Mouse (Mus musculus): ENCODE results near the gene Ncaph. TPM values are rescaled to one million over a fixed set of nuclear protein-coding genes. Genes with fewer than 3 reads are reported as not detected.
"Not testable (repeated sequence)": the region's sequence is repeated elsewhere in the genome, so short reads cannot be mapped to it uniquely, and the experiment has no call there.

Gene Ncaph
- polyA plus RNA-seq, 1 experiment from 2014 or later: 103 TPM

DNA sequence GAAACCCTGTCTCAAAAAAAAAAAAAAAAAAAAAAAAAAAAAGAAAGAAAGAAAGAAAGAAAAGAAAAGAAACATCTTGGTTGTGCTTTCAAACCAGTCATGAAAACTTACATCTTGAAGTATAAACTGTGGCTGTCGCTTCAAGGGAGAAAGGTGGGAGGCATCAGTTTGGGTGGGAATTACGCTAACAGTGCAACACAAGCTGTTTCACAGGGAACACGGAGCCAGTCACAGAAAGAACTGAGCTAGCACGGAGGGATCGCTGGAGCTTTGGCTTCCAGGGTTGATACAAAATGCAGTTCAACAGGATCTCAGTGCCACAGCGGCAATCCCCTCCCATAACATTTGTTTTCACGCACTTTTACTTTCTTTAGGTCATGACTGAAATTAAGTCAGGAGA is 6.3 kb upstream of the Ncaph start:
- Histone ChIP-seq H3K4me1 (ENCODE audit: control insufficient read depth, insufficient read depth, low read length) (peaks cover 9% of the 10 kb centered on the region; the same call in 1 of the 2 replicates), H3K9me3 (ENCODE audit: control insufficient read depth, low read length) (no peaks in the 10 kb centered on the region), H3K9ac (ENCODE audit: low read depth, low read length) (no peak overlapping the region), H3K4me2 (replicated peaks; ENCODE audit: low read depth, low read length) (no peak overlapping the region), H3K4me3 (ENCODE audit: low read length) (no peak overlapping the region), H3K27me3 (ENCODE audit: control insufficient read depth, insufficient read depth, low read length) (no peaks in the 10 kb centered on the region), H3K27ac (ENCODE audit: low read depth, low read length) (no peak overlapping the region), H3K36me3 (ENCODE audit: control insufficient read depth, insufficient read depth, low read length) (peaks cover 14% of the 10 kb centered on the region; the same call in 1 of the 2 replicates)
- 91% methylated on average over 7 of the region's 7 CpGs for WGBS
- no peak for ATAC-seq (ENCODE audit: low FRiP score, low TSS enrichment)

DNA sequence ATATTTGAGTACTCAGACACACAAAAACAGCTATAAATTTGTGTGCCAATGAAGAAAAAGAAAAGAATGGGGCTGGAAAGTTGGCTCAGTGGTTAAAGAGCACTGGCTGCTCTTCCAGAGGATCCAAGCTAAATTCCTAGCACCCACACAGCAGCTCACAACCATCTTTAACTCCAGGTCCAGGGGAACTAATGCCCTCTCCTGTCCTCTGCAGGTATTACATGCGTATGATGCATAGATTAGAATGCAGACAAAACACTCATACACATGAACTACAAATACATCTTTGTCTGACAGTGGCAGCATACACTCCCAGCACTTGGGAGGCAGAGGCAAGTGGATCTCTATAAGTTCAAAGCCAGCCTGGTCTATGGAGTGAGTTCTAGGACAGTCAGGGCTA is 5.9 kb upstream of the Ncaph start:
- no peak overlapping the region for H3K4me3 ChIP-seq (ENCODE audit: low read length)
- peaks cover 9% of the 10 kb centered on the region; the same call in 1 of the 2 replicates for H3K4me1 ChIP-seq (ENCODE audit: control insufficient read depth, insufficient read depth, low read length)
- no peak for ATAC-seq (ENCODE audit: low FRiP score, low TSS enrichment)
- 96% methylated on average over 1 of the region's 1 CpGs for WGBS
- no peak overlapping the region for H3K27ac ChIP-seq (ENCODE audit: low read depth, low read length)
- peaks cover 14% of the 10 kb centered on the region; the same call in 1 of the 2 replicates for H3K36me3 ChIP-seq (ENCODE audit: control insufficient read depth, insufficient read depth, low read length)
- H3K27me3 ChIP-seq (ENCODE audit: control insufficient read depth, insufficient read depth, low read length): no peaks in the 10 kb centered on the region
- no peaks in the 10 kb centered on the region for H3K9me3 ChIP-seq (ENCODE audit: control insufficient read depth, low read length)
- H3K4me2 ChIP-seq (replicated peaks; ENCODE audit: low read depth, low read length): no peak overlapping the region
- H3K9ac ChIP-seq (ENCODE audit: low read depth, low read length): no peak overlapping the region

DNA sequence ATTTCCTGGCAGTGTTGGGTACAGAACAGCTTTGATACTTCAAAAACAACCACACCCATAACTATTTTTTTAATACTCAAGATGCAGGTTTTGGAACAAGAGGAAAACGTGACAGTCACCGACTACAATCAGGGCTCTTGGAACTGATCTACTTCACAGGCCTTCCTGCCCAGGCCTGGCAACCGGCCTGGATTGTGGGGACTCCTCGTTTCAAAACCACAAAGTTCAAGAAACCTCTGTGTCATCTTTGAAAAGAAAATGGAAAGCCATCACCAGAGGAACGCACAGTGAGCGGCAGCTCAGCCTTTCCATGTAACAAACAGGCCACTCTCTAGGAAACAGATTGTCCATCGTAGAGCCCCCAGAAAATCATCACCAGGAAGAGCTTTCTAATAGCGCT is 5.3 kb upstream of the Ncaph start:
- no peak overlapping the region for H3K4me3 ChIP-seq (ENCODE audit: low read length)
- no peaks in the 10 kb centered on the region for H3K27me3 ChIP-seq (ENCODE audit: control insufficient read depth, insufficient read depth, low read length)
- no peak overlapping the region for H3K9ac ChIP-seq (ENCODE audit: low read depth, low read length)
- no peak overlapping the region for H3K27ac ChIP-seq (ENCODE audit: low read depth, low read length)
- peaks cover 14% of the 10 kb centered on the region; the same call in 1 of the 2 replicates for H3K36me3 ChIP-seq (ENCODE audit: control insufficient read depth, insufficient read depth, low read length)
- no peak overlapping the region for H3K4me2 ChIP-seq (replicated peaks; ENCODE audit: low read depth, low read length)
- WGBS: 95% methylated on average over 8 of the region's 8 CpGs
- peaks cover 9% of the 10 kb centered on the region; the same call in 1 of the 2 replicates for H3K4me1 ChIP-seq (ENCODE audit: control insufficient read depth, insufficient read depth, low read length)
- no peaks in the 10 kb centered on the region for H3K9me3 ChIP-seq (ENCODE audit: control insufficient read depth, low read length)
- ATAC-seq (ENCODE audit: low FRiP score, low TSS enrichment): no peak

DNA sequence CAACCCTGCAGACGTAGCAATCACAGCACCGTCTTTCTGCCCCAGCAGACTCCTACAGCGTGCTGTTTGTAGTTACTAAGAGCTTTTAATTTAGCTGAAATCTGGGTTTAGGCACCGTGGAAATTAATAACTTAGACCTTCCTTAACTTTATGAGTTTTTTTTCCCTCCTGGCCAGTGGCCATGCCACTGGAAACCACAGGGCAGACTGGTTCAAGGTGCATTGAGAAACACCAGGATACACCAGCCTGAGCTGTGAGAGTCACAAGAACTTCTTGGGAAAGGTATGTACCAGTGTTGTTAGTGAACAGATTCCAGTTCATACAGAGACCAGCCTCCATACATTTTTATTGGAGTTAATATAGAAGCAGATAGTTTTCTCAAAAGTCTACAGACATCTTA is 4.7 kb upstream of the Ncaph start:
- ATAC-seq (ENCODE audit: low FRiP score, low TSS enrichment): no peak
- Histone ChIP-seq H3K4me2 (replicated peaks; ENCODE audit: low read depth, low read length) (no peak overlapping the region), H3K4me1 (ENCODE audit: control insufficient read depth, insufficient read depth, low read length) (peaks cover 9% of the 10 kb centered on the region; the same call in 1 of the 2 replicates), H3K27me3 (ENCODE audit: control insufficient read depth, insufficient read depth, low read length) (no peaks in the 10 kb centered on the region), H3K4me3 (ENCODE audit: low read length) (no peak overlapping the region), H3K9me3 (ENCODE audit: control insufficient read depth, low read length) (no peaks in the 10 kb centered on the region), H3K36me3 (ENCODE audit: control insufficient read depth, insufficient read depth, low read length) (peaks cover 14% of the 10 kb centered on the region; the same call in 1 of the 2 replicates), H3K9ac (ENCODE audit: low read depth, low read length) (no peak overlapping the region), H3K27ac (ENCODE audit: low read depth, low read length) (no peak overlapping the region)
- WGBS: 78% methylated on average over 4 of the region's 4 CpGs

DNA sequence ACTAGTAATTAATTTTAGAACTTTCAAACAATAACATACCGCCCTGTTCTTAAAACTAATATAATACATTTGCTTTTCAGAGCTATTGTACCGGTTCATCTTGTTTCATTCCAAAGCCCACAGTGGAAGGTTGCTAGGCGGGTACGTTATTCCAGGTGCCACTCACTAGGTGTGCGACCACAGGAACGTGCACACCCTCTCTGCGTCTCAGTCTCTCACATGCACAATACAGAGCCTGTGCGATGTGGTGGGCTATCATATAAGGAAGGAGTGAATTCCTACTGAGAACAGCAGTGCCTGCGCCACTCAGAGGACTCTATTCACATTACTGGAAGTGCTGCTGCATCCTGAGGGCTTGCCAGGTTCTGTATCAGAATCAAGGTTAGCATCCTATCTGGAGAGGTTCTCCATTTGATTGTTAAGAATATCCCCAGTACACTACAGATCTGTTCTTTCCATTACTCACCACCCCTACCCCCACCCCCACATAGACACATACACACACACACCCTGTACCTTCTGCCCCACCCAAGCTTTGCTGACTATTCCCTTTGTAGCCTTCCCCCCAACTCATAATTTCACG is 4.2 kb upstream of the Ncaph start:
- no peak for ATAC-seq (ENCODE audit: low FRiP score, low TSS enrichment)
- H3K4me2 ChIP-seq (replicated peaks; ENCODE audit: low read depth, low read length): no peak overlapping the region
- H3K4me1 ChIP-seq (ENCODE audit: control insufficient read depth, insufficient read depth, low read length): peaks cover 9% of the 10 kb centered on the region; the same call in 1 of the 2 replicates
- peaks cover 14% of the 10 kb centered on the region; the same call in 1 of the 2 replicates for H3K36me3 ChIP-seq (ENCODE audit: control insufficient read depth, insufficient read depth, low read length)
- H3K9me3 ChIP-seq (ENCODE audit: control insufficient read depth, low read length): no peaks in the 10 kb centered on the region
- WGBS: 82% methylated on average over 10 of the region's 10 CpGs
- no peak overlapping the region for H3K9ac ChIP-seq (ENCODE audit: low read depth, low read length)
- no peak overlapping the region for H3K4me3 ChIP-seq (ENCODE audit: low read length)
- H3K27me3 ChIP-seq (ENCODE audit: control insufficient read depth, insufficient read depth, low read length): no peaks in the 10 kb centered on the region
- no peak overlapping the region for H3K27ac ChIP-seq (ENCODE audit: low read depth, low read length)

DNA sequence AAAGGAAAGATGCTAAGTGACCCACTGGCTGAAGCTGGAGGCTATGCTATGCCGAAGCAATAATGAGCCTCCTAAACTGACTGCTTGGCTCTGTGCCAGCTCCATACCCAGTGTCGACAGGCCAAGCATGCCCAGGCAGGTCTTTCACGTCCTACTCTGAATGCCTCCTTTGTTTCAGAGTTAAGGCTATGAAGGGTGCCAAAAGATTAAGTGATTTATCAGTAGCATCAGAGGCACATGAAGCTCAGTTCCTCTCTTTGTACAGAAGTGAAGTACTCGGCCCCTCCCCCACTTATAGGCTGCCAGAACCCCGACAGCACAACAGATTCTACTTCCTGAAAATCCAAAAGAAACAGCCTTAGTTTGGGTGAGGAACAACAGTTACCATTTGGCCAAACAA is 3.2 kb upstream of the Ncaph start:
- H3K4me1 ChIP-seq (ENCODE audit: control insufficient read depth, insufficient read depth, low read length): peaks cover 17% of the 10 kb centered on the region
- ATAC-seq (ENCODE audit: low FRiP score, low TSS enrichment): peak; percentile 47
- peak overlapping the region; percentile 48; the same call in 1 of the 2 replicates for H3K27ac ChIP-seq (ENCODE audit: low read depth, low read length)
- no peak overlapping the region for H3K4me3 ChIP-seq (ENCODE audit: low read length)
- no peak overlapping the region for H3K4me2 ChIP-seq (replicated peaks; ENCODE audit: low read depth, low read length)
- no peak overlapping the region for H3K9ac ChIP-seq (ENCODE audit: low read depth, low read length)
- H3K27me3 ChIP-seq (ENCODE audit: control insufficient read depth, insufficient read depth, low read length): no peaks in the 10 kb centered on the region
- peaks cover 14% of the 10 kb centered on the region; the same call in 1 of the 2 replicates for H3K36me3 ChIP-seq (ENCODE audit: control insufficient read depth, insufficient read depth, low read length)
- 25% methylated on average over 5 of the region's 5 CpGs for WGBS
- H3K9me3 ChIP-seq (ENCODE audit: control insufficient read depth, low read length): no peaks in the 10 kb centered on the region

DNA sequence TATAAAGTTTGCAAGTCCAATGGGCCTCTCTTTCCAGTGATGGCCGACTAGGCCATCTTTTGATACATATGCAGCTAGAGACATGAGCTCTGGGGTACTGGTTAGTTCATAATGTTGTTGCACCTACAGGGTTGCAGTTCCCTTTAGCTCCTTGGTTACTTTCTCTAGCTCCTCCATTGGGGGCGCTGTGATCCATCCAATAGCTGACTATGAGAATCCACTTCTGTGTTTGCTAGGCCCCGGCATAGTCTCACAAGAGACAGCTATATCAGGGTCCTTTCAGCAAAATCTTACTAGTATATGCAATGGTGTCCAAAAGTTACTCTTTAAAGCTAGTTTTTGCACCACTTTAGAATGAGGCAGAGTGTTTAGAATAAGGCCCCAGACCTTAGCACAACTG is 1.5 kb upstream of the Ncaph start:
- not testable (repeated sequence) for H3K27me3 ChIP-seq (ENCODE audit: control insufficient read depth, insufficient read depth, low read length); H3K9me3 ChIP-seq (ENCODE audit: control insufficient read depth, low read length); H3K4me2 ChIP-seq (replicated peaks; ENCODE audit: low read depth, low read length); H3K9ac ChIP-seq (ENCODE audit: low read depth, low read length); H3K36me3 ChIP-seq (ENCODE audit: control insufficient read depth, insufficient read depth, low read length); ATAC-seq (ENCODE audit: low FRiP score, low TSS enrichment); H3K4me3 ChIP-seq (ENCODE audit: low read length); H3K27ac ChIP-seq (ENCODE audit: low read depth, low read length)
- 43% methylated on average over 2 of the region's 3 CpGs for WGBS
- peaks cover 21% of the 10 kb centered on the region for H3K4me1 ChIP-seq (ENCODE audit: control insufficient read depth, insufficient read depth, low read length)

DNA sequence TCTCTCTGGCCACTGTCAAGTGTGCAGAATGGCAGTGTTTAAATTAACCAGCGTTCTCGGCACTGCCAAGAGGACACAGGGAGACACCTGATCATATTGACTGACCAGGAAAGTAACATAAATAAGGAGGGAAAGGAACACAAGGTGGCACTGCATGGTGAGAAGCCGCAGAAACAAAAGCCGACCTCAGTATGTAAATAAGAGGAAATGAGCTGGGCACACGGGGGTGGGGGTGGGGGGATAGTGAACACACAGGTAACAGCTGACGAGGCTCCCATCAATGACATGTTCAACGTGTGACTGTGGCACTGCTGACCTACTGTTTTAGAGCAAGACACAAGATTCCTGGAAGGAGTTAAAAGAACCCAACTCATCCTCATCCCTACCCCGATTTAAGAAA is 2.4 kb downstream of the Ncaph start:
- Histone ChIP-seq H3K9me3 (ENCODE audit: control insufficient read depth, low read length) (no peaks in the 10 kb centered on the region), H3K27ac (ENCODE audit: low read depth, low read length) (no peak overlapping the region), H3K36me3 (ENCODE audit: control insufficient read depth, insufficient read depth, low read length) (peaks cover 13% of the 10 kb centered on the region), H3K4me2 (replicated peaks; ENCODE audit: low read depth, low read length) (no peak overlapping the region), H3K27me3 (ENCODE audit: control insufficient read depth, insufficient read depth, low read length) (no peaks in the 10 kb centered on the region), H3K9ac (ENCODE audit: low read depth, low read length) (no peak overlapping the region), H3K4me1 (ENCODE audit: control insufficient read depth, insufficient read depth, low read length) (peaks cover 12% of the 10 kb centered on the region), H3K4me3 (ENCODE audit: low read length) (no peak overlapping the region)
- WGBS: 59% methylated on average over 8 of the region's 8 CpGs
- no peak for ATAC-seq (ENCODE audit: low FRiP score, low TSS enrichment)

DNA sequence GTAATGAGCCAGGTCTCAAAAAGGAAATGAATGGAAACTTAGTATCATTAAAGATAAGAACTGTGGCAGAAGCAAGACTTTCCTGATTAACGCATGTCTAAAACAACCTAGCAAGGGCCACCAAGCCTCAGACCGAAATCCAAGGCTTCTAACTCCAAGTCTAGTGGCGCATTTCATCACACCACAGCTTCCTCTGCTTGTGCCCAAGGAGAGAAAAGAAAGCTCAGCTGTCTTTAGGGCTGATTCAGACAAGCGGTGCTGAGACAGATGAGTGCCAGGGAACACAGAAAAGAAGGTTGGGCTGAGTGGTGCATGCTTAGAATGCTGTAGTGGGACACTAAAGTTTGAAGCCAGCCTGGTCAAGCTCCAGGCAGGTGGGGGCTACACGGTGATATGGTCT is 4.8 kb downstream of the Ncaph start:
- no peak overlapping the region for H3K27ac ChIP-seq (ENCODE audit: low read depth, low read length)
- peaks cover 37% of the 10 kb centered on the region for H3K36me3 ChIP-seq (ENCODE audit: control insufficient read depth, insufficient read depth, low read length)
- H3K9ac ChIP-seq (ENCODE audit: low read depth, low read length): no peak overlapping the region
- H3K27me3 ChIP-seq (ENCODE audit: control insufficient read depth, insufficient read depth, low read length): no peaks in the 10 kb centered on the region
- no peak overlapping the region for H3K4me2 ChIP-seq (replicated peaks; ENCODE audit: low read depth, low read length)
- no peak overlapping the region for H3K4me3 ChIP-seq (ENCODE audit: low read length)
- ATAC-seq (ENCODE audit: low FRiP score, low TSS enrichment): no peak
- peaks cover 12% of the 10 kb centered on the region for H3K4me1 ChIP-seq (ENCODE audit: control insufficient read depth, insufficient read depth, low read length)
- 91% methylated on average over 5 of the region's 5 CpGs for WGBS
- H3K9me3 ChIP-seq (ENCODE audit: control insufficient read depth, low read length): no peaks in the 10 kb centered on the region

Measured in kidney, embryonic 14.5 days (tissue).